Mouse (Mus musculus): ENCODE data around the gene Fem1a.

Fem1a gene

GRCm38 (mm10) chr17:56256239-56256881 lies at the start of gene Fem1a:
Fem1a (plus strand) TSS chr17:56256810.
- DNase-seq (ENCODE audit: low spot score), result peak; percentile 97

GRCm38 (mm10) chr17:56206986-56207674 lies 49.5 kb upstream of the Fem1a start:
- no peak for DNase-seq (ENCODE audit: low spot score)

GRCm38 (mm10) chr17:56207963-56208530 lies 48.6 kb upstream of the Fem1a start:
- DNase-seq (ENCODE audit: low spot score), result no peak

GRCm38 (mm10) chr17:56208821-56209220 lies 47.8 kb upstream of the Fem1a start:
- DNase-seq (ENCODE audit: low spot score), result no peak

- no peak for DNase-seq (ENCODE audit: low spot score)
Measured at GRCm38 (mm10) chr17:56211090-56211489, 45.5 kb upstream of the Fem1a start.

GRCm38 (mm10) chr17:56212676-56213075 lies 43.9 kb upstream of the Fem1a start:
- no peak for DNase-seq (ENCODE audit: low spot score)

- no peak for DNase-seq (ENCODE audit: low spot score)
Measured at GRCm38 (mm10) chr17:56214229-56214628, 42.4 kb upstream of the Fem1a start.

GRCm38 (mm10) chr17:56217670-56218069 lies 38.9 kb upstream of the Fem1a start:
- DNase-seq (ENCODE audit: low spot score), result no peak

GRCm38 (mm10) chr17:56218377-56219191 lies 38.0 kb upstream of the Fem1a start, which contains the start of gene Dpp9:
Dpp9 (minus strand) TSS chr17:56218905.
- peak; percentile 93 for DNase-seq (ENCODE audit: low spot score)

GRCm38 (mm10) chr17:56219251-56219650 lies 37.4 kb upstream of the Fem1a start:
- no peak for DNase-seq (ENCODE audit: low spot score)

- no peak for DNase-seq (ENCODE audit: low spot score)
Measured at GRCm38 (mm10) chr17:56219805-56220204, 36.8 kb upstream of the Fem1a start.

GRCm38 (mm10) chr17:56224916-56225315 lies 31.7 kb upstream of the Fem1a start:
- no peak for DNase-seq (ENCODE audit: low spot score)

GRCm38 (mm10) chr17:56226566-56226965 lies 30.0 kb upstream of the Fem1a start:
- DNase-seq (ENCODE audit: low spot score), result no peak

- peak; percentile 82 for DNase-seq (ENCODE audit: low spot score)
Measured at GRCm38 (mm10) chr17:56229943-56230342, 26.7 kb upstream of the Fem1a start.

- DNase-seq (ENCODE audit: low spot score), result no peak
Measured at GRCm38 (mm10) chr17:56233389-56233788, 23.2 kb upstream of the Fem1a start.

- peak; percentile 87 for DNase-seq (ENCODE audit: low spot score)
Measured at GRCm38 (mm10) chr17:56233818-56234469, 22.7 kb upstream of the Fem1a start.

GRCm38 (mm10) chr17:56241541-56242401 lies 14.8 kb upstream of the Fem1a start:
- peak; percentile 73 for DNase-seq (ENCODE audit: low spot score)

GRCm38 (mm10) chr17:56245608-56246007 lies 11.0 kb upstream of the Fem1a start:
- no peak for DNase-seq (ENCODE audit: low spot score)

GRCm38 (mm10) chr17:56251136-56251829 lies 5.3 kb upstream of the Fem1a start:
- DNase-seq (ENCODE audit: low spot score), result peak; percentile 87

GRCm38 (mm10) chr17:56254695-56255094 lies 1.9 kb upstream of the Fem1a start:
- no peak for DNase-seq (ENCODE audit: low spot score)

Measured in layer of hippocampus, adult 11-12 months (tissue).